Mouse (Mus musculus) monocyte, adult 59 days (primary cell): ENCODE results near the gene Cers3. TPM values are rescaled to one million over a fixed set of nuclear protein-coding genes. Genes with fewer than 3 reads are reported as not detected.

Experiments
- total RNA-seq, 2 experiments: library from RNA; stranded (reverse); gene quantifications; one replicate each; pipeline ENCODE4 v1.2.4; 2023

Gene Cers3
- total RNA-seq, result not detected

GRCm38 (mm10) chr7:66743377-66743781, at the start of gene Cers3:
TSS of gene Cers3 (plus strand) at chr7:66743504.

GRCm38 (mm10) chr7:66839463-66840007, 96.2 kb downstream of the Cers3 start, which contains the start of gene Adamts17:
TSS of gene Adamts17 (plus strand) at chr7:66839735.

Other genes with a start within 250 kb of the Cers3 start
- gene Asb7, start 53.9 kb upstream of the Cers3 start, total RNA-seq, result 1 to 10 TPM; 8.1 to 8.5 TPM
- gene Lins1, start 53.6 kb upstream of the Cers3 start, total RNA-seq, result 1 to 10 TPM; 4.8 to 5.6 TPM
- under 1 TPM in 1 of 2 experiments, not detected in 1; 0.18 TPM for gene Adamts17, start 96.2 kb downstream of the Cers3 start, total RNA-seq